Mouse (Mus musculus) erythroblast, embryonic 14.5 days (primary cell): ENCODE results near the gene Twf1.

Source experiments
- GATA1 ChIP-seq: IDR thresholded peaks from 2 replicates; pipeline ENCODE4 v1.6.1; 2012; ENCODE audit warnings: low read length, inconsistent platforms, mixed read lengths
- TAL1 ChIP-seq: IDR thresholded peaks from 3 replicates; pipeline ENCODE4 v1.6.1; 2012; ENCODE audit warnings: low read length, inconsistent platforms, mixed read lengths

DNA sequence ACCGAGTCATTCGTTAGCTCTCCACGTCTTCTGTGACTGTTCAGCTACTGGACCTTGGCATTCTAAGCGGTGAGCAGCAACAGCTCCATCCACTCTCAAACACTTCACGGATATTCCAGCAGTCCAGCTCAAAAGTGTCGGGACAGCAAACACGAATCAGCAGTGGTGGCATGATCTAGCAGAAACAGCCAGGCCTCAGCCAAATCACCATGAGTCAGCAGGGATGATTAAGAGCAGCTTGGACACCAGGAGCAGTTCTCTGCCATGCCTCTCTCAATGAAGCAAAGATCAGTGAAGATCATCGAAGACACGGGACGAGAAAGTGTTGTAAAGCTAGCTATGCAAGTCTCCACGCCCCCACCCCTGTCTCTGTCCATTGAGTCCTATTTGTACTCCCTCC lies 26.3 kb upstream of the Twf1 start:
- no peak for TF ChIP-seq TAL1
- no peak for TF ChIP-seq GATA1
